Mouse (Mus musculus) hindbrain, embryonic 14.5 days (tissue): ENCODE results near the gene Znrf1. TPM values are rescaled to one million over a fixed set of nuclear protein-coding genes. Genes with fewer than 3 reads are reported as not detected.

Experiments
- ATAC-seq: fragments of 200-750 bp; cut with Nextera tagmentation; 2 replicates; pipeline ENCODE4 v1.8.0; 2017; ENCODE audit warnings: moderate number of reproducible peaks, mild to moderate bottlenecking, moderate TSS enrichment, moderate library complexity; ENCODE audit not compliant: low FRiP score
- DNase-seq: peaks from one replicate; pipeline ENCODE4 v3.0.0-alpha.2; 2015; ENCODE audit warnings: low spot score
- H3K27ac ChIP-seq: fragments of 300-500 bp; sonication (generic); 2 replicates; pipeline ENCODE4 v1.5.1; 2014; ENCODE audit warnings: mild to moderate bottlenecking, moderate library complexity
- H3K27me3 ChIP-seq: fragments of 300-500 bp; sonication (generic); 2 replicates; pipeline ENCODE4 v1.6.1; 2014; ENCODE audit warnings: mild to moderate bottlenecking, low read length, mixed read lengths; ENCODE audit not compliant: control insufficient read depth, insufficient read depth
- H3K36me3 ChIP-seq: fragments of 300-500 bp; sonication (generic); replicated peaks from 2 replicates; pipeline ENCODE4 v1.6.1; 2014; ENCODE audit not compliant: control insufficient read depth, insufficient read depth
- H3K4me1 ChIP-seq: fragments of 300-500 bp; sonication (generic); replicated peaks from 2 replicates; pipeline ENCODE4 v1.6.1; 2014; ENCODE audit warnings: antibody characterized with exemption, low read length, mixed read lengths; ENCODE audit not compliant: control insufficient read depth, insufficient read depth
- H3K4me2 ChIP-seq: fragments of 300-500 bp; sonication (generic); replicated peaks from 2 replicates; pipeline ENCODE4 v1.6.1; 2014; ENCODE audit warnings: mild to moderate bottlenecking, moderate library complexity
- H3K4me3 ChIP-seq: fragments of 300-500 bp; sonication (generic); replicated peaks from 2 replicates; pipeline ENCODE4 v1.5.1; 2014; ENCODE audit warnings: mild to moderate bottlenecking, low read length
- H3K9ac ChIP-seq: fragments of 300-500 bp; sonication (generic); 2 replicates; pipeline ENCODE4 v1.6.1; 2014
- H3K9me3 ChIP-seq: fragments of 300-500 bp; sonication (generic); 2 replicates; pipeline ENCODE4 v1.6.1; 2016; ENCODE audit warnings: low read length; ENCODE audit not compliant: control insufficient read depth
- WGBS: fragments of 180-500 bp; shearing (Covaris S2); extraction: QIAGEN DNeasy Blood & Tissue Kit; methylation state at CpG from one replicate; pipeline ENCODE4 v1.1.7; 2014; 5-methylcytosine and 5-hydroxymethylcytosine counted together
- polyA plus RNA-seq: library from polyadenylated mRNA; unstranded; fragments of >200 nt; fragmentation: Nextera tagmentation; extraction: Ambion mirVana; gene quantifications from 2 replicates; pipeline ENCODE4 v1.2.1, GENCODE M21; 2014

Gene Znrf1
- polyA plus RNA-seq, 1 experiment from 2014 or later, result 108 TPM

GRCm38 (mm10) chr8:111658819-111659423 lies 123.0 kb downstream of the Znrf1 start:
- Histone ChIP-seq H3K4me2 (no peak overlapping the region), H3K27me3 (no peaks in the 10 kb centered on the region)

GRCm38 (mm10) chr8:111662473-111662872 lies 126.6 kb downstream of the Znrf1 start:
- ATAC-seq, result no peak
- Histone ChIP-seq H3K27ac (no peak overlapping the region), H3K27me3 (no peaks in the 10 kb centered on the region), H3K4me2 (no peak overlapping the region), H3K9ac (no peak overlapping the region), H3K4me1 (no peaks in the 10 kb centered on the region), H3K36me3 (peaks cover 23% of the 10 kb centered on the region), H3K9me3 (no peaks in the 10 kb centered on the region), H3K4me3 (no peak overlapping the region)
- DNase-seq, result peak; percentile 58
- 91% methylated on average over 3 of the region's 3 CpGs for WGBS

More at GRCm38 (mm10) chr8:111658819-111659423, 123.0 kb downstream of the Znrf1 start:
- no peaks in the 10 kb centered on the region for H3K9me3 ChIP-seq
- H3K9ac ChIP-seq, result no peak overlapping the region
- H3K27ac ChIP-seq, result peak overlapping the region; percentile 46; the same call in 1 of the 2 replicates
- no peak overlapping the region for H3K4me3 ChIP-seq
- WGBS, result 87% methylated on average over 6 of the region's 6 CpGs
- DNase-seq, result no peak
- H3K4me1 ChIP-seq, result no peaks in the 10 kb centered on the region
- peaks cover 17% of the 10 kb centered on the region for H3K36me3 ChIP-seq
- no peak for ATAC-seq

- Histone ChIP-seq H3K4me1 (no peaks in the 10 kb centered on the region), H3K36me3 (peaks cover 44% of the 10 kb centered on the region), H3K27ac (no peak overlapping the region), H3K27me3 (no peaks in the 10 kb centered on the region), H3K9me3 (no peaks in the 10 kb centered on the region), H3K9ac (no peak overlapping the region), H3K4me3 (no peak overlapping the region), H3K4me2 (no peak overlapping the region)
- WGBS, result 93% methylated on average over 2 of the region's 2 CpGs
- DNase-seq (no peak), ATAC-seq (no peak)
These were observed 130.9 kb downstream of the Znrf1 start for GRCm38 (mm10) chr8:111666751-111667150.

Other genes starting within 250 kb of the Znrf1 start
- 24.9 and 30.0 TPM in 2 replicates for gene Rfwd3, start 235.9 kb upstream of the Znrf1 start, polyA plus RNA-seq
- 0.40 and 0.47 TPM in 2 replicates for gene Mlkl, start 197.9 kb upstream of the Znrf1 start, polyA plus RNA-seq
- 0.74 and 0.93 TPM in 2 replicates for gene Fa2h, start 142.3 kb upstream of the Znrf1 start, polyA plus RNA-seq
- gene Wdr59, start 14.0 kb upstream of the Znrf1 start, polyA plus RNA-seq, result 6.5 and 6.6 TPM in 2 replicates
- gene Ldhd, start 94.3 kb downstream of the Znrf1 start, polyA plus RNA-seq, result 0.56 and 0.60 TPM in 2 replicates
- 27.5 and 28.3 TPM in 2 replicates for gene Zfp1, start 107.3 kb downstream of the Znrf1 start, polyA plus RNA-seq
- gene Ctrb1, start 154.9 kb downstream of the Znrf1 start, polyA plus RNA-seq, result not detected in 2 replicates
- 49.1 and 52.1 TPM in 2 replicates for gene Bcar1, start 207.7 kb downstream of the Znrf1 start, polyA plus RNA-seq